2 mouse cellular contexts compared by ENCODE assay signal in the genomic region with DNA sequence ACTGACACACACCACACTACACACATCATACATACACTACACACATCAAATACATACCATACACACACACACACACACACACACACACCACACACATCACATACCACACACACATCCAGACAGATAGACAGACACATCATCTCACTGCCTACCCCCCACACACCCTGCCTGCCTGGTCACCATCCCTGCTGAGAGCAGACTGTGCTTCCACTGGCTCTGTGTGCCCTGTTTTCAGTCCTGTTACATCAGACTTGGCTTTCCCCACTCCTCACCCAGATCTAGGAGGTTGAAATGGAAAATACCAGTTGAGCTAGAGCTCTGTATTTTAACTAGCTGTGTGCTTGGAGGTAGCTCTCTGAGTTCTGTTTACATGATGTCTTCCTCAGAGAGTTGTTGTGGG.
TF ChIP-seq lines count a peak whose summit lies in the region.

No protein-coding gene starts in this region.

TF ChIP-seq in CH12.LX, 34 proteins besides CTCF, POLR2A, EP300 and RAD21 (continued from another document):
- TF ChIP-seq IRF4 (IDR thresholded peaks at IDR 0.05; ENCODE audit: low read depth, low read length) (no peak), CHD2 (IDR thresholded peaks at IDR 0.05; ENCODE audit: low read length) (no peak), MAFK (IDR thresholded peaks at IDR 0.05; ENCODE audit: insufficient replicate concordance, low read length) (no peak), POLR2AphosphoS2 (IDR thresholded peaks at IDR 0.05; ENCODE audit: low read depth, low read length) (no peak), HCFC1 (IDR thresholded peaks at IDR 0.05; ENCODE audit: low read depth, low read length) (no peak), ZNF384 (IDR thresholded peaks at IDR 0.05; ENCODE audit: low read depth, low read length) (no peak), RCOR1 (conservative IDR thresholded peaks at IDR 0.05; ENCODE audit: low read depth, low read length) (no peak), UBTF (IDR thresholded peaks at IDR 0.05; ENCODE audit: low read depth, low read length) (no peak), MEF2A (IDR thresholded peaks at IDR 0.05; ENCODE audit: borderline replicate concordance, low read depth, low read length) (no peak)

TF ChIP-seq in myocyte, 11 proteins besides CTCF, POLR2A, EP300 and RAD21 (continued from another document):
- TF ChIP-seq E2F4 (IDR thresholded peaks at IDR 0.05; ENCODE audit: insufficient read depth) (no peak), TCF3 (IDR thresholded peaks at IDR 0.05; ENCODE audit: insufficient read length, low read depth) (no peak), MYOD1 (IDR thresholded peaks at IDR 0.05; ENCODE audit: control insufficient read depth in 1 of 3, insufficient read length in 2 of 3, low read depth in 2 of 3) (no peak), TCF12 (IDR thresholded peaks at IDR 0.05; ENCODE audit: insufficient read depth, poor library complexity, severe bottlenecking) (no peak), POLR2AphosphoS2 (IDR thresholded peaks at IDR 0.05; ENCODE audit: insufficient read length, low read depth) (peak; percentile 87), MAX (IDR thresholded peaks at IDR 0.05; ENCODE audit: low read depth) (no peak)
